Mouse (Mus musculus) heart, embryonic 11.5 days (tissue): Measurements from ENCODE around the gene Ap1g2. TPM values are rescaled to one million over a fixed set of nuclear protein-coding genes. Genes with fewer than 3 reads are reported as not detected.

Experiments
- ATAC-seq: fragments of 200-750 bp; cut with Nextera tagmentation; replicated peaks from 2 replicates; pipeline ENCODE4 v1.8.0; 2017; ENCODE audit warnings: moderate library complexity; ENCODE audit not compliant: insufficient number of reproducible peaks, low FRiP score, low TSS enrichment
- H3K27ac ChIP-seq: fragments of 300-500 bp; sonication (generic); 2 replicates; pipeline ENCODE4 v1.5.1; 2014; ENCODE audit warnings: mild to moderate bottlenecking, low read depth, low read length
- H3K27me3 ChIP-seq: fragments of 300-500 bp; sonication (generic); 2 replicates; pipeline ENCODE4 v1.6.1; 2014; ENCODE audit warnings: mild to moderate bottlenecking, low read length, mixed read lengths; ENCODE audit not compliant: control insufficient read depth, insufficient read depth
- H3K36me3 ChIP-seq: fragments of 300-500 bp; sonication (generic); 2 replicates; pipeline ENCODE4 v1.6.1; 2014; ENCODE audit warnings: mild to moderate bottlenecking, low read length, moderate library complexity, mixed read lengths; ENCODE audit not compliant: control insufficient read depth, insufficient read depth
- H3K4me1 ChIP-seq: fragments of 300-500 bp; sonication (generic); 2 replicates; pipeline ENCODE4 v1.6.1; 2014; ENCODE audit warnings: low read length; ENCODE audit not compliant: control insufficient read depth, insufficient read depth
- H3K4me2 ChIP-seq: fragments of 300-500 bp; sonication (generic); 2 replicates; pipeline ENCODE4 v1.6.1; 2014; ENCODE audit warnings: mild to moderate bottlenecking, moderate library complexity
- H3K4me3 ChIP-seq: fragments of 300-500 bp; sonication (generic); 2 replicates; pipeline ENCODE4 v1.5.1; 2014; ENCODE audit warnings: low read depth, low read length
- H3K9ac ChIP-seq: fragments of 300-500 bp; sonication (generic); 2 replicates; pipeline ENCODE4 v1.6.1; 2014; ENCODE audit warnings: mild to moderate bottlenecking, low read depth, low read length, moderate library complexity
- H3K9me3 ChIP-seq: fragments of 300-500 bp; sonication (generic); replicated peaks from 2 replicates; pipeline ENCODE4 v1.6.1; 2016; ENCODE audit warnings: low read length; ENCODE audit not compliant: control insufficient read depth
- WGBS: fragments of 180-500 bp; shearing (Covaris S2); extraction: QIAGEN DNeasy Blood & Tissue Kit; methylation state at CpG from one replicate; pipeline ENCODE4 v1.1.7; 2014; ENCODE audit not compliant: insufficient replicate concordance; 5-methylcytosine and 5-hydroxymethylcytosine counted together
- polyA plus RNA-seq: library from polyadenylated mRNA; unstranded; fragments of >200 nt; fragmentation: Nextera tagmentation; extraction: Ambion mirVana; gene quantifications from 2 replicates; pipeline ENCODE4 v1.2.1, GENCODE M21; 2014

The Ap1g2 gene
- polyA plus RNA-seq, 1 experiment from 2014 or later, result 9.1 TPM

DNA sequence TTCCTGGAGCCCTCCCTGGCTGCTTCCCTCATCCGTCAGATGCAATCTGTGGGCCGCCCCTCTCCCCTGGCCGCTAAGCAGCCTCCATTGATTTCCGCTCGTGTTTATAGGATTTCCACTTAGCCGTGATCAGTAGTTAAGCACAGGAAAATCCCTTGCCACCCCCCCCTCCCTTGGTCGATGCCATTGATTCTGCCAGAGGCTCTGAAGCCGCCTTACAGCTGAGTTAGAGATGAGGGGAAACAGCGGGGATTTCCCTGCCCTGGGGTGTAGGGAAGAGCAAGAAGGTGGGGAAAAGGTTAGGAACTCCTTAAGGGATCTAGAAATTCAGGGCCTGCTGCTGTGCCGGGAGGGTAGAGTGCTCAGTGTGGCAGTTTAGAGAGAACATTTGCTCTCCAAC is 8.7 kb downstream of the Ap1g2 start:
- Histone ChIP-seq H3K4me2 (no peak overlapping the region), H3K4me1 (peaks cover 20% of the 10 kb centered on the region), H3K36me3 (no peaks in the 10 kb centered on the region; the same call in 1 of the 2 replicates), H3K27ac (peak overlapping the region; percentile 46), H3K9me3 (no peaks in the 10 kb centered on the region), H3K4me3 (no peak overlapping the region), H3K9ac (no peak overlapping the region), H3K27me3 (no peaks in the 10 kb centered on the region)
- 61% methylated on average over 10 of the region's 10 CpGs for WGBS
- ATAC-seq, result no peak

DNA sequence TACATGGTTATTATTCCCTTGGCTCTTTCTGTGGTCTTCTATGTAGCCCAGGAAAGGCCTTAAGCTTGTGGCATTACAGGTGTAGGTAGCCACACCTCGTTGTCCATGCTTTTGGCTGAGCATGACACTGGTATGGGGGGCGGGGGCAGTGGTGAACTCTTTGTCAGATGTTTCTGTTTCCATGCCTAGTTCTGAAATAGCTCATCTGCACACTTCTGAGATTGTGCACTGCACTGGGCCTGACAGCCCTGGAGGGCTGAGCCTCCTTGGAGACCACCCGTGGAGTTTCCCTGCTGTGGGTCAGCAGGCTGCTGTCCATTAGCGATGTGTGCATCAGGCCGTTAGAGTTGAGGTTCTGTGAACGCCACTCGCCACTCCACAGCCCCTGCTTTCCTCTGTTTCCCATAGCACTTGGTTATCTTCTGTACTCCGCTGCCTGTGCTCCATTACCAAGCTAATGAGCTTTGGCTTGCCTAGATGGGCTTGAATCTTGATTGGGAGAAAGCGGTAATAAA is 9.8 kb downstream of the Ap1g2 start:
- Histone ChIP-seq H3K9ac (no peak overlapping the region), H3K27me3 (no peaks in the 10 kb centered on the region), H3K36me3 (no peaks in the 10 kb centered on the region; the same call in 1 of the 2 replicates), H3K27ac (no peak overlapping the region), H3K4me1 (peaks cover 20% of the 10 kb centered on the region), H3K4me3 (no peak overlapping the region), H3K9me3 (no peaks in the 10 kb centered on the region), H3K4me2 (no peak overlapping the region)
- WGBS, result 50% methylated on average over 9 of the region's 9 CpGs
- ATAC-seq, result no peak

DNA sequence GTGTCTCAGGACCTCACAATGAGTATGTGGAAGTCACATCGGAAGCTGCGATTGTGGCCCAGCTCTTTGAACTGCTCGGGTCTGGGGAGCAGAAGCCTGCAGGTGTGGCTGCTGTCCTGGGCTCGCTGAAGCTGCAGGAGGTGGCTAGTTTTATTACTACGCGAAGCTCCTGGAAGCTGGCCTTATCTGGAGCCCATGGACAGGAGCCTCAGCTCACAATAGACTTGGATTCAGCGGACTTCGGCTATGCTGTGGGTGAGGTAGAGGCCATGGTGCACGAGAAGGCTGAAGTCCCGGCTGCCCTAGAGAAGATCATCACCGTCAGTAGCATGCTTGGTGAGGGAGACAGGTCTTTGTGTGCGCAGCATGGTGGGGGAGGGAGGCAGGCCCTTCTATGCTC is 10.7 kb downstream of the Ap1g2 start:
- no peak overlapping the region for H3K27ac ChIP-seq

GRCm38 (mm10) chr14:55095263-55095662 is 11.1 kb downstream of the Ap1g2 start:
- Histone ChIP-seq H3K36me3 (no peaks in the 10 kb centered on the region; the same call in 1 of the 2 replicates), H3K4me3 (peak overlapping the region; percentile 55), H3K4me2 (peak overlapping the region; percentile 70), H3K4me1 (peaks cover 20% of the 10 kb centered on the region), H3K27me3 (no peaks in the 10 kb centered on the region), H3K27ac (0 out of 2 replicates have a peak overlapping the region, but pooled peaks have one; percentile 41), H3K9ac (peak overlapping the region; percentile 70), H3K9me3 (no peaks in the 10 kb centered on the region)
- 53% methylated on average over 9 of the region's 9 CpGs for WGBS
- ATAC-seq, result no peak

More for the DNA sequence above, 10.7 kb downstream of the Ap1g2 start:
- Histone ChIP-seq H3K4me1 (peaks cover 20% of the 10 kb centered on the region), H3K4me2 (peak overlapping the region; percentile 70), H3K9ac (no peak overlapping the region; the same call in 1 of the 2 replicates), H3K27me3 (no peaks in the 10 kb centered on the region), H3K9me3 (no peaks in the 10 kb centered on the region), H3K4me3 (peak overlapping the region; percentile 55; the same call in 1 of the 2 replicates), H3K36me3 (no peaks in the 10 kb centered on the region; the same call in 1 of the 2 replicates)
- 63% methylated on average over 12 of the region's 12 CpGs for WGBS
- ATAC-seq, result no peak

GRCm38 (mm10) chr14:55094704-55095231 is 11.6 kb downstream of the Ap1g2 start, which contains the start of gene Thtpa:
Gene Thtpa (plus strand): TSS chr14:55094784.
- H3K27me3 ChIP-seq, result no peaks in the 10 kb centered on the region
- peak within 1 kb of the TSS; percentile 70 for H3K9ac ChIP-seq
- no peaks in the 10 kb centered on the region for H3K9me3 ChIP-seq
- WGBS, result 3% methylated on average over 30 of the region's 30 CpGs
- peak within 1 kb of the TSS; percentile 41; the same call in 1 of the 2 replicates for H3K27ac ChIP-seq
- H3K4me1 ChIP-seq, result peaks cover 20% of the 10 kb centered on the region
- H3K36me3 ChIP-seq, result no peaks in the 10 kb centered on the region; the same call in 1 of the 2 replicates
- peak within 1 kb of the TSS; percentile 55 for H3K4me3 ChIP-seq
- ATAC-seq, result peak; percentile 55; the same call in 1 of the 2 replicates
- H3K4me2 ChIP-seq, result peak within 1 kb of the TSS; percentile 70

DNA sequence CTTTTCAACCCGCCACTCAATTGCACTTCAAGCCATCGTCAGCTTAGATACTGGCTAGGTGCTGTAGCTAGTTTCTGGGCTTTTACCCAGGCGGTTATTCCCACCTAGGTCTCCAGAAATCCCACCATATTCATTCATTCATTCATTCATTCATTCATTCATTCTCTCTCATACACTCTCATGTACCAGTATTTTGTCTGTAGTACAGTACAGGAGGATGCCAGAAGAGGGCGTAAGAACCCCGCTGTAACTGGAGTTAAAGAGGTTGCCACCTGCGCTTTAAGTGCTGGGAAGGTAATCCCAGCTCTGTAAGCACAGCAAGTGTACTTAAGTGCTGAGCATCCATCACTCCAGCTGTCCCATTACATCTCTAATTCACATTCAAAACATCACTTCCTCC is 12.5 kb downstream of the Ap1g2 start:
- no peak overlapping the region for H3K9ac ChIP-seq

GRCm38 (mm10) chr14:55092011-55092577 is 14.3 kb downstream of the Ap1g2 start, which contains the start of gene Zfhx2:
Gene Zfhx2 (minus strand): TSS chr14:55092324.
- ATAC-seq, result peak; percentile 85
- Histone ChIP-seq H3K27me3 (no peaks in the 10 kb centered on the region), H3K4me1 (peaks cover 42% of the 10 kb centered on the region), H3K4me2 (peak within 1 kb of the TSS; percentile 90), H3K9ac (peak within 1 kb of the TSS; percentile 74), H3K9me3 (no peaks in the 10 kb centered on the region), H3K4me3 (peak within 1 kb of the TSS; percentile 63), H3K27ac (peak within 1 kb of the TSS; percentile 70), H3K36me3 (no peaks in the 10 kb centered on the region)
- 1% methylated on average over 34 of the region's 34 CpGs for WGBS

More for the DNA sequence above, 12.5 kb downstream of the Ap1g2 start:
- no peak overlapping the region; the same call in 1 of the 2 replicates for H3K4me3 ChIP-seq
- ATAC-seq, result no peak
- no peaks in the 10 kb centered on the region for H3K36me3 ChIP-seq
- H3K4me2 ChIP-seq, result peak overlapping the region; percentile 70
- H3K27ac ChIP-seq, result no peak overlapping the region
- no peaks in the 10 kb centered on the region for H3K9me3 ChIP-seq
- H3K4me1 ChIP-seq, result peaks cover 28% of the 10 kb centered on the region
- no peaks in the 10 kb centered on the region for H3K27me3 ChIP-seq
- 37% methylated on average over 6 of the region's 6 CpGs for whole genome bisulfite sequencing

GRCm38 (mm10) chr14:55091209-55091865 is 15.1 kb downstream of the Ap1g2 start:
- ATAC-seq, result no peak
- no peaks in the 10 kb centered on the region for H3K9me3 ChIP-seq
- H3K4me3 ChIP-seq, result peak overlapping the region; percentile 63
- no peaks in the 10 kb centered on the region for H3K36me3 ChIP-seq
- no peaks in the 10 kb centered on the region for H3K27me3 ChIP-seq
- H3K4me2 ChIP-seq, result peak overlapping the region; percentile 90
- WGBS, result 4% methylated on average over 34 of the region's 34 CpGs
- H3K4me1 ChIP-seq, result peaks cover 37% of the 10 kb centered on the region
- H3K27ac ChIP-seq, result peak overlapping the region; percentile 70; the same call in 1 of the 2 replicates
- H3K9ac ChIP-seq, result peak overlapping the region; percentile 74
